Mouse (Mus musculus): Measurements from ENCODE around the gene Eif4b. TPM values are rescaled to one million over a fixed set of nuclear protein-coding genes. Genes with fewer than 3 reads are reported as not detected.

Eif4b gene
- polyA plus RNA-seq, 1 experiment = 114 TPM

DNA sequence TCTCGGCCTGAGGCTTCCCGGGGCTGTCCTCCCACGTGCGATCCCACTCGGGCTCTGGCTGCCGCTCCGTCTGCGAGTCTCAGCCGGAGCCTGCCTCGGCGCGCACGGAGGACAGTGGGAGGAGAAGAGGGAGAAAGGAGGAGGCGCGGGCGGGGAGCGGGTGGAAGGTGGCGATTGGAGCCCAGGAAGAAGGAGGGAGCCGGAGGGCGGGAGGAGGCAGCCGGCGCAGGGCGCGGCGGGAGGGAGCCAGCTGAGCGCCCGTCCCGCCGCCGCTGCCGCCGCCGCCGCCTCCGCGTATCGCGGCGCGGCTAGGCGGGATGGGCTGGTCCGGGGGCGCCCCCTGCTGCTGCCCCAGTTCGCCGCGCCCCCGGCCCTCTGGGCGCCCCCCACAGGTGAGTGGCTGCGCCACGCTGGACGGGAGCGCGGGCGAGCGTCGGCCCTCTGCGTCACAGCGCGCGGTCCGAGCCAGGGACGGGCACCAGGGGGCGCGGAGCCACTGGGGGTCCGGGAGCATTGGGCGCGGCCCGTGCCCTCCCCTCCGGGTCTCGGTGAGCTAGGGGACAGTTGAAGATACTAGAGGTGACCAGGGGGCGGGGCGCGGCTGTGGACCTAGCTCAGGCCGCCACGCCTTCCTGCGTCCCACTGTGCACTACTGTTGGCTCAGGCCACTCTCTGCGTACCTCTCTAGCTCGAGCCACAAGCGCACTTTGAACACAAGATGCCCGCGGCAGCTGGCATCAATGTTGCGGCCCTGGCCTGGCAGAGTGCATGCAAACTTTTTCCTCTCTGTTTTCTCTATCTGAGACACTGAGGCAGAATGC, 26.8 kb downstream of the Eif4b start, which contains the start of gene Tns2:
TSS of gene Tns2 (plus strand) at position 253 of the 821 bp plus-strand sequence.
- Histone ChIP-seq H3K27ac (ENCODE audit: insufficient read depth, low read length) (peak within 1 kb of the TSS; percentile 19; the same call in 1 of the 2 replicates), H3K27me3 (ENCODE audit: control insufficient read depth, insufficient read depth, low read length) (no peaks in the 10 kb centered on the region), H3K4me3 (replicated peaks; ENCODE audit: insufficient read depth, low read depth, low read length) (peak within 1 kb of the TSS; percentile 66), H3K4me1 (ENCODE audit: control insufficient read depth, insufficient read depth, low read length) (no peaks in the 10 kb centered on the region)
- peak; percentile 78 for DNase-seq
- no peak for TF ChIP-seq POLR2A (IDR thresholded peaks at IDR 0.05; ENCODE audit: borderline replicate concordance, insufficient read depth, low read length)
- TF ChIP-seq CTCF (IDR thresholded peaks at IDR 0.05; ENCODE audit: borderline replicate concordance, insufficient read depth, low read depth, low read length) = no peak
- WGBS = 2% methylated on average over 79 of the region's 82 CpGs

DNA sequence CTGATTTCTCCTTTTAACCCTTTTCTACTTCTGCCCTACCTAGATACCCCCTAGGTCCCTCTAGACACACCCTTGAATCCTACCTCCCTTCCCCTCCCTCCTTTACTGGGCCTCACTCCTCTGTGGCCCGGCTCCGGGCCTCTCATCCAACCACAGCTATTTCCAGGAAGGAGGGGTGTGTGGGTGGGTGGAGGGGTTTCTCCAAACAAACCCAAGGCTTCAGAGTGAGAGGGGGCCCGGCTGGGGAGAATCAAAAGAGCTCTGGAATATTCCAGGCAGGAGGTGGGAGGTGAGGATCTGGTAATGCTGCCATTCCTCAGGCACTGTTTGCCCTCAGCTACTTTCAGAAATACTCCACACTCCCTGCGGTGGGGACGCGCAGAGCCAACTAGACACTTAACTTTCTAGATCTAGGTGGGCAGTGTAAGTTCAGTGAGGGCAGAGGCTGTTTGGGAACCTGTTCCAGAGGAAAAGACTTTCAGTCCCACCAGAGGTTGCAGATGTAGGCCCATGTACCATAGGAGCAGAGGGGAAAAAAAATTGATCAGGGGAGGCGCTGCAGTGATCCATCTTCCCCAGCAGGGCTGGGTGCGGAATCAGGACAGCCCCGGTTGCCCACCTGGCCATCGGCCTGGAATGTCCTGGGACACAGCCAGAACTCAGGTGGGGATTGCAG, 27.6 kb downstream of the Eif4b start:
- no peaks in the 10 kb centered on the region for H3K27me3 ChIP-seq (ENCODE audit: control insufficient read depth, insufficient read depth, low read length)
- 54% methylated on average over 10 of the region's 10 CpGs for WGBS
- TF ChIP-seq CTCF (IDR thresholded peaks at IDR 0.05; ENCODE audit: borderline replicate concordance, insufficient read depth, low read depth, low read length) (no peak), POLR2A (IDR thresholded peaks at IDR 0.05; ENCODE audit: borderline replicate concordance, insufficient read depth, low read length) (no peak)
- peak in 1 of 2 experiments; percentile 20 for DNase-seq
- H3K4me1 ChIP-seq (ENCODE audit: control insufficient read depth, insufficient read depth, low read length) = 0 out of 2 replicates have a peak, but pooled peaks cover 3% of the 10 kb centered on the region
- H3K4me3 ChIP-seq (replicated peaks; ENCODE audit: insufficient read depth, low read depth, low read length) = no peak overlapping the region
- H3K27ac ChIP-seq (ENCODE audit: insufficient read depth, low read length) = peak overlapping the region; percentile 19; the same call in 1 of the 2 replicates

DNA sequence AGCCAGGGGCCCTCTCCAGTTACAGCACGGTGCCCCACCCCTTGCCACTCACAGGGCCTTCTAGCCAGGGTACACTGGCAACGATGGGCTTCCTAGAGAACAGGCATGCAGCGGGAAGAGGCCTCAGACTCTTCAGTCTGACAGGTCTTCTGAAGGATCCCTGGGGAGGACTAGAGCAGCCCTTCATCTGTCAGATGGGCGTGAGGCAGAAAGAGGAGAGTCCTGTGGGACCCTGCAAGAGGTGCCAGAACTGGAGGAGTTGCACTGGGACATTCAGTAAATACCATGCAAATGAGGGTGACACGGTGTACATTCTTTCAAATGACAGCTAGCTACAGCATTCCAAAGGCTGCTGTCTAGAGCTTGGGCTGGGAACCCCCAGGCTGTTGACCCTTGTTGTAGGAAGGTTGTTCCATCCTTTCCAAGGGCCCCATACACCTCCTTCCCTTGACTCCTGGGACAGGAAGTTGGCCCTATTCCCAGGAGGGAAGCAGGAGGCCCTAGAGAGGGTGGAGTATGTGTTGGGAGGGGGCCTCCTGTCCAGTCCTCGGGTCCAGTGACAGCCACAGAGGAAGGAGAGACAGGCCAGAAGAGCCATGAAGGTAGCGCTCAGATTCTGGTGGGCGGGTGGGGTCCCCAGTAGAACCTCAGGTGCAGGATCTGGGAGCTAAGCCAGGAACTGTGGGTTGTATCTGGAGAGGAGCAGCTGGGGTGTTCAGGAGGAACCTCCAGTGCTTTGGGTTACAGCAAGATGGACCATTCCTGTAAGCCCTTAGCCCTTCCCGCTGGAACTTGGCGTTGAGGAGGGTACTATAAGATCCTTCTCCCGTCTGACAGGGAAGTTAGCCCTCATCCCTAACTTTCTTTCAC, 28.3 kb downstream of the Eif4b start:
- peak in 1 of 2 experiments; percentile 20 for DNase-seq
- 53% methylated on average over 11 of the region's 11 CpGs for WGBS
- Histone ChIP-seq H3K27ac (ENCODE audit: insufficient read depth, low read length) (peak overlapping the region; percentile 50; the same call in 1 of the 2 replicates), H3K4me1 (ENCODE audit: control insufficient read depth, insufficient read depth, low read length) (0 out of 2 replicates have a peak, but pooled peaks cover 6% of the 10 kb centered on the region), H3K27me3 (ENCODE audit: control insufficient read depth, insufficient read depth, low read length) (no peaks in the 10 kb centered on the region), H3K4me3 (replicated peaks; ENCODE audit: insufficient read depth, low read depth, low read length) (no peak overlapping the region)
- TF ChIP-seq CTCF (IDR thresholded peaks at IDR 0.05; ENCODE audit: borderline replicate concordance, insufficient read depth, low read depth, low read length) (no peak), POLR2A (IDR thresholded peaks at IDR 0.05; ENCODE audit: borderline replicate concordance, insufficient read depth, low read length) (no peak)

GRCm38 (mm10) chr15:102102548-102103121, 29.1 kb downstream of the Eif4b start:
- Histone ChIP-seq H3K27ac (ENCODE audit: insufficient read depth, low read length) (peak overlapping the region; percentile 61), H3K27me3 (ENCODE audit: control insufficient read depth, insufficient read depth, low read length) (no peaks in the 10 kb centered on the region), H3K4me1 (ENCODE audit: control insufficient read depth, insufficient read depth, low read length) (peaks cover 7% of the 10 kb centered on the region; the same call in 1 of the 2 replicates), H3K4me3 (replicated peaks; ENCODE audit: insufficient read depth, low read depth, low read length) (no peak overlapping the region)
- 58% methylated on average over 6 of the region's 6 CpGs for WGBS
- no peak for TF ChIP-seq POLR2A (IDR thresholded peaks at IDR 0.05; ENCODE audit: borderline replicate concordance, insufficient read depth, low read length)
- no peak for TF ChIP-seq CTCF (IDR thresholded peaks at IDR 0.05; ENCODE audit: borderline replicate concordance, insufficient read depth, low read depth, low read length)
- DNase-seq = peak in 1 of 2 experiments; percentile 14

GRCm38 (mm10) chr15:102103371-102103946, 29.9 kb downstream of the Eif4b start:
- 36% methylated on average over 14 of the region's 14 CpGs for WGBS
- H3K27me3 ChIP-seq (ENCODE audit: control insufficient read depth, insufficient read depth, low read length) = no peaks in the 10 kb centered on the region
- TF ChIP-seq CTCF (IDR thresholded peaks at IDR 0.05; ENCODE audit: borderline replicate concordance, insufficient read depth, low read depth, low read length) (no peak), POLR2A (IDR thresholded peaks at IDR 0.05; ENCODE audit: borderline replicate concordance, insufficient read depth, low read length) (no peak)

GRCm38 (mm10) chr15:102103947-102104555, 30.5 kb downstream of the Eif4b start:
- H3K27ac ChIP-seq (ENCODE audit: insufficient read depth, low read length) = peak overlapping the region; percentile 20; the same call in 1 of the 2 replicates
- H3K4me1 ChIP-seq (ENCODE audit: control insufficient read depth, insufficient read depth, low read length) = peaks cover 16% of the 10 kb centered on the region
- no peak for DNase-seq
- TF ChIP-seq CTCF (IDR thresholded peaks at IDR 0.05; ENCODE audit: borderline replicate concordance, insufficient read depth, low read depth, low read length) (no peak), POLR2A (IDR thresholded peaks at IDR 0.05; ENCODE audit: borderline replicate concordance, insufficient read depth, low read length) (no peak)
- WGBS = 51% methylated on average over 12 of the region's 12 CpGs
- no peak overlapping the region for H3K4me3 ChIP-seq (replicated peaks; ENCODE audit: insufficient read depth, low read depth, low read length)
- H3K27me3 ChIP-seq (ENCODE audit: control insufficient read depth, insufficient read depth, low read length) = no peaks in the 10 kb centered on the region

More at GRCm38 (mm10) chr15:102103371-102103946, 29.9 kb downstream of the Eif4b start:
- H3K27ac ChIP-seq (ENCODE audit: insufficient read depth, low read length) = peak overlapping the region; percentile 61
- H3K4me1 ChIP-seq (ENCODE audit: control insufficient read depth, insufficient read depth, low read length) = peaks cover 12% of the 10 kb centered on the region; the same call in 1 of the 2 replicates
- peak in 1 of 2 experiments; percentile 8 for DNase-seq
- peak overlapping the region; percentile 9 for H3K4me3 ChIP-seq (replicated peaks; ENCODE audit: insufficient read depth, low read depth, low read length)

Measured in cerebellum, adult 2 months (tissue).